Mouse (Mus musculus): ENCODE measurements around the gene G6pc.

- TF ChIP-seq POLR2A (IDR thresholded peaks at IDR 0.05; ENCODE audit: borderline replicate concordance, insufficient read depth, low read length) (no peak), CTCF (IDR thresholded peaks at IDR 0.05; ENCODE audit: borderline replicate concordance, insufficient read depth, low read depth, low read length) (no peak)
These were observed 7.1 kb downstream of the G6pc start for GRCm38 (mm10) chr11:101374421-101374938.

All from cerebellum, adult 2 months (tissue).